Mouse (Mus musculus) left cerebral cortex, adult 18-20 months (tissue): ENCODE results near the gene Eif4e1b. TPM values are rescaled to one million over a fixed set of nuclear protein-coding genes. Genes with fewer than 3 reads are reported as not detected.
A peak's percentile ranks its signal among the peaks of the same experiment; 100 is the strongest.
"Not testable (repeated sequence)": the region's sequence is repeated elsewhere in the genome, so short reads cannot be mapped to it uniquely, and the experiment has no call there.

ENCODE experiments used
- DNase-seq, 2 experiments: peaks; one replicate each; pipeline ENCODE4 v3.0.0; 2021 to 2022; ENCODE audit warnings: low spot score in 2 of 2, mixed read lengths in 1 of 2
- total RNA-seq, 2 experiments: library from RNA; stranded (reverse); gene quantifications; 2 replicates each; pipeline ENCODE4 v1.2.3; 2021

The Eif4e1b gene
- total RNA-seq, 2 experiments from 2014 or later: not detected

DNA sequence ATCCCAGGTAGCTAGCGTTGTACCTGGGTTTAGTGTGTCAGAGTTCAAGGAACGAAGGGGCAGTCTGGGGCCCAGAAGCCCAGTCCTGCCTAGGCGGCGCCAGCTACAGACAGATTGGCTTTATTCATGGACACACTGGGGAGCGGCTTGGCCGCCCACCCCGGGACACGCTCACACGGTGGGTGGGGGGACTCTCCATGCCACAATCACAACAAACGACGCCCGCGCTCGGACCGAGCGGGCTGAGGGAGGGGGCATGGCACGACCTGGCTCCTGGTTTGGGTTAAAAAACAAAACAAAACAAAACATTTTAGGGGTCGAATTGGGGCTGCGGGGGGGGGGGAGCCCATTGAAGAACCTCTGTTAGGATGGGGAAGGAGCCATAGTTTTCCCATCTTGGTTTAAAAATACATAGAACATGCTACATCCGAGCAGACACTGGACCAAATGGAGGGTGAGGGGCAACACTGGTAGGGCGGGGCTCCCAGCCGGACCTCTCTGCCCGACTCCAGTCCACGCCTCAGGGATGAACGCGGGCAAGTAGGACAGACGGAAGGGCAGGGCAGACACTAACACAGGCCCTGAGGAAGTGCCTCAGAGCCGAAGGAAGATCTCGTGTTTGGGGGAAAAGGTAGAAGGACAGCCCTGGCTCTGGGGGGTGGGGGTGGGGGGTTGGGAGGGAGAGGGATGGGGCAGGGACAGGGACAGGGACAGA lies 24.9 kb upstream of the Eif4e1b start:
- DNase-seq: peak in 1 of 2 experiments; percentile 10

- DNase-seq: peak in 1 of 2 experiments; percentile 16
Observed at GRCm38 (mm10) chr13:54759496-54759895, 24.3 kb upstream of the Eif4e1b start.

- DNase-seq: peak; percentile 87 to 88
Observed at GRCm38 (mm10) chr13:54760164-54760795, 23.5 kb upstream of the Eif4e1b start.

- no peak for DNase-seq
Observed at GRCm38 (mm10) chr13:54760906-54761305, 22.9 kb upstream of the Eif4e1b start.

GRCm38 (mm10) chr13:54765281-54766191 lies 18.3 kb upstream of the Eif4e1b start:
- no peak for DNase-seq

- DNase-seq: peak; percentile 88
Observed at GRCm38 (mm10) chr13:54766192-54766768, 17.5 kb upstream of the Eif4e1b start, which contains the start of gene Sncb. Sncb (minus strand) TSS chr13:54766595.

DNA sequence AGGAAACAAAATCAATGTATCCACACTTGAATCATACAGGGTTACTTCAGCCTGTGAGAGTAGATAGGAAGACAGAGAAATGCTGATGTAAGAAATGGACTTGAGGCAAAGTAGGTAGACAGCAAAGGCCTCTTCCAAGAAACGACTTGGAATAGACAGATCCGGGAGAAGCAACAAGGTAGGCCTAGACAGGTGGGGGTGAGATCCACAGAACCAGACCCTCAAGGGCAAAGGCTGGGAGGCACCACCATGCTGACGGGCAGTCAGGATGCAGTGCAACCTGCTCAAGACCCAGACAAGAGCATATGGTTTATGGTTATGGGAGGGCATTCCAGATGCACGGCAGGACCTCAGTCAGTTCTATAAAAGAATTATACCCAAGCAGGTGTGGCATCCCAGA lies 16.8 kb upstream of the Eif4e1b start:
- no peak for DNase-seq

GRCm38 (mm10) chr13:54780592-54780991 lies 3.2 kb upstream of the Eif4e1b start:
- DNase-seq: peak; percentile 65 to 75

GRCm38 (mm10) chr13:54781086-54781485 lies 2.7 kb upstream of the Eif4e1b start:
- peak; percentile 53 to 58 for DNase-seq

DNA sequence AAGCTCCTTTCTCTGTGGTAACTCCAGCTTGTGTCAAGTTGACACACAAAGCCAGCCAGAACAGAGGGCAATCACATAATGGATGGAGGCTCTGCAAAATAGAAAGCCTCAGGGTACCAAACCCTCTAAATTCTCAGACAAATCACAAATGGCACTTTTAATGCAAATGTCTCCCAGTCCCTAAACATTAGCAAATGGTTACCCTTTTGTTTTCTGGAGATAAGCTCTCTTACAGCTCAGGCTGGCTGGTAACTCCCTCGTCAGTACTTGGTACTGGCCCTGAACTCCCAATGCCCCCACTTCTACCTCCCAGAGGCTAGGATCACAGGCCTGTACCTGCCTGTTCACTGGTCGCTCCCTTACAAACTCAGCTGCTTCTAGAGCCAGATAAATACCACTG lies 563 bp upstream of the Eif4e1b start:
- DNase-seq: no peak

GRCm38 (mm10) chr13:54787591-54787990 lies 3.8 kb downstream of the Eif4e1b start:
- DNase-seq: not testable (repeated sequence)

DNA sequence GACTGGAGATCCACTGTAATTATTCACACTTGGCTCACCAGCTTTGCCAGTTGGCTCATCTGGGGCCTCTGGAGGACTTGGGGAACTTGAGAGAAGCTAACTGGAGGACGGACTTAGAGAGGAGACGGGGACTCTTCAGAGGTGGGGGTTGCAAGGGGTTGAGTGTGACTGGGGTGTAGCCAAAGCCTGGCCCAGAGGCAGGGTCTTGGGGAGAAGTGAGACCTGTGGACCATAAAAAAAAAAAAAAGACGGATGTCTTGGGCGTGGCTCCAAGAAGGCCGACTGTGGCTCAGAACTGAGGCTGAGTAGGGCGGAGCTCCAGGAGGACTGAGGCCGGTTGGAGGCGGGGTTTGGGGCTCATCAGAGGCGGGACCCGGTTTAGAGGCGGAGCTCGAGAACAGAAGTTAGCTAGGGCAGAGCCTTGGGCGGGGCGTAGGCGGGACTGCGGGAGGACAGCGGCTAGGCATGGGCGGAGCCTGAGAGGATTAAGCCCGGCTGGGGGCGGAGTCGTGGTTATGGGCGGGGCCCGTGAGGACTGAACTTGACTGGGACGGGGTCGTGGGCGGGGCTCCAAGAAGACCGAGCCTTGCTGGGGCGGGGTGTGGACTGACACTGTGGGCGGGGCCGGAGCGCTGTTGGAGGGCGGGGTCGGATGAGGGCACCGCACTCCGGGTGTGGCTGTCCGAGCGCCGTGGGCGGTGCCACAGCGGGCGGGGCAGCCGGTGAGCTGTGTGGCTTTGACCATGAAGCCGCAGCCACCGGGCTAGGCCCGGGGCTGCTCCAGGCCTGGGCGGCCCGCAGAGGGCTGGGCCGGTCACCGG lies 5.2 kb downstream of the Eif4e1b start, which contains the start of gene Tspan17:
Gene Tspan17 (plus strand): TSS at position 638 of the 821 bp plus-strand sequence.
- peak; percentile 96 to 97 for DNase-seq

DNA sequence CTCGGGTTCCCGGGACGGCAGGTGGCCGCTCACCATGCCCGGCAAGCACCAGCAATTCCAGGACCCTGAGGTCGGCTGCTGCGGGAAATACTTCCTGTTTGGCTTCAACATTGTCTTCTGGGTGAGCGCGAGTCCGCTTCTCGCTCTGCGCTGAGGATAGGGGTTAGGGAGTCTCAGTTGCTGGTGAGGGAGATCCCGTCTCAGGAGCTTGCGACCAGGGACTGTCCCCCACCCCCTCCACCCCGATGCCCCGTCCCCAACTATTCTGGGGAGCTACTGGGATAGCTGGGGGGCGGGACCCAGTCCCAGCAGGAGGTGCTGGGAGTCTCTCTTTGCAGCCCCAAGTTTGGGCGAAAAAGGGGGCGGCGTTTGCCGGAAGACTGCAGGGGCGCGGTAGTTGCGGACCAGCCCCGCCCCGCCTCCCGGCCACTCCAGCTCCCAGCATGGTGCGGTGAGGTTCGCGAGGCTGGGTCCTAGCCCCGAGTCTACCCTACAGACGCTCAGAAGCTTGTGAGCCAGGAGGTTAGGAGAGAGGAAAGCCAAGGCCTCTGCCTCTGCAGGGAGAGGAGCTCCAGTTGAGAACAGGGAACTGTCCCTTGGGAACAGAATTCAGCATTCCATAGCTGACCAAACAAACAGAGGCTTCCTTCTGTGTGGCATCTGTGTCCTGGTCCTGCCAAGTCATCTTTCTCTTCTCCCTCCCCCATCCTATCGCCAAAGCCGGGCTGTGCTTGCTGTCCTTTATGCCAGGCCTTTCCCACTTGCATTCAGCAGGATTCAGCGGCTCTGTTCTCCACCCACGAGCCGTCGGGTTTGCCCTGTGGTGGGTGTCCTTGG lies 6.0 kb downstream of the Eif4e1b start:
- DNase-seq: peak; percentile 59 to 76

DNA sequence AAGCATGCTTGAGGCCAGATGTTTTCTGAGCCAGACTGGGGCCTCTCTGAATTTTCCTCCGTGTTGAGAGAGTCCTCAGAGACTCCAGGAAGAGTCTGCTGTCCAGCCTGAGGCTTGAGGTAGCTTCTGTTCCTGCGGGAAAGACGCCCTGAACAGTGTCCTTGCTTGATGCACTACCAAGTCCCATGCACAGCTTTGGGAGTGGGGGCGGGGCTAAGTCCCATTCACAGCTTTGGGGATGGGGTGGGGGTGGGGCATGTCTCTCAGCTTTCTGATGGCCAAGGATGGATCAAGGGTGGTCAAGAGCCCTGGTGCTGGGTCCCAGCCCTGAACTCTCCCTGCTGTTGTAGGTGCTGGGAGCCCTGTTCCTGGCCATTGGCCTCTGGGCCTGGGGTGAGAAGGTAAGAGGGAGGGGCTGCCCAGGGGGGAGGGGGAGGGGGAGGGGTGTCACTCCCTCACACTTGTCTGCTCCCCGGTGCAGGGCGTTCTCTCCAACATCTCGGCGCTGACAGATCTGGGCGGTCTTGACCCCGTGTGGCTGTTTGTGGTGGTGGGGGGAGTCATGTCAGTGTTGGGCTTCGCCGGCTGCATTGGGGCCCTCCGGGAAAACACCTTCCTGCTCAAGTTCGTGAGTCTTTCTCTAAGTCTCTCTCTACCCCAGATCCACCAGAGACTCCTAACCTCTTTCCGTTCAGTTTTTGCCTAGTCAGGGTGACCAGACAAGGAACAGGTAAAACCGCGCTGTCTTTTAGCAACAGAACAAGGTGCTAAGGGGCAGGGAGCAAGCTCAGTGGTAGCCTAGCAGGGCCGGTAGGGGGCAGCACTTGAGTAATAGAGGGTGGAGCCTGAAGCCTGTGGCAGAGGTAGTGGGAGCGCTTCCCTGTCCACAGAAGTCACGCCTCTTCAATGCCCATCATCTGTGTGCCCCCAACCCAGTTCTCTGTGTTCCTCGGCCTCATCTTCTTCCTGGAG lies 8.7 kb downstream of the Eif4e1b start:
- peak in 1 of 2 experiments; percentile 37 for DNase-seq

DNA sequence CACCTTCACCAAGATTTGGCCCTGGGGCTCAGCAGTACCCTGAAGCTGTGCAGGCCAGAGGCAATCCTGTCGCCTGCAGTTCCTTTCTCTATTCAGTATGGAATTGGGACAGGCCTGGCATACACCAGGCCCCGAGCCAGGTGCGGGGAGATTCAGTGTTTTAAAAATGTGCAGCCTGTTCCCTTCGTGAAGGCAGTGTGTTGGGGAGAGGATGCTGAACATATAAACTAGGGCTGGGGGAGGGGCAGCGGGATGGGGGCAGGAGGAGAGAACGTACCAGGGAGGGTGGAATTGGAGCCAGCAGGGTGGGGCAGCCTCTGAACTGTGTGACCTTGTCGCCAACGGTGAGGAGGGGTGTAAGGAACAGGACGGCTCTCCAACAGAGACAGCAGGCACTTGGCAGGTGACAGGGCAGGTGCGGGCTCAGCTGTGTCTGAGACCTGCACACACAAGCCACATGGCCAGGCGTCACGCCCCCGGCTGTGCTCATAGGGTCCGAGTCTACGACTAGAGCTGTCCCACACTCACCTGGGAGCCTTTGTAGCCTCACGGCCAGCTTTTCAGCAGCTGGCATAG lies 10.3 kb downstream of the Eif4e1b start:
- DNase-seq: peak; percentile 70 to 74

DNA sequence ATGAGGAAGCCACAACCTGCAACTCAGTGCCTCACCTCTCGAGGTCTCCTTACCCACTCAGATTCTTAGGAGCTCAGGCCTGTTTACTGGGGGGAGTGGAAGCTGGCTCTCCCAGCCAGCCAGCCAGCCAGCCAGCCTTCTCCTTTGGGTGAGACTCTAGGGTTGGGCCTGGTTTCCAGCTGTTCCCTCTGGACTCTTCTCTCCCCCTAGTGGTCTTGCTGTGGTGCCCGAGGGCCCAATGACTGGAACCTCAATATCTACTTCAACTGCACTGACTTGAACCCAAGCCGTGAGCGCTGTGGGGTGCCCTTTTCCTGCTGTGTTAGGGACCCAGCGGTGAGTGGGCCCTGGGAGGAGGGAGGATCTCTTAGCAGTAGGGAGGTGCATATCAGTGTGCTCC lies 11.0 kb downstream of the Eif4e1b start:
- no peak for DNase-seq

- DNase-seq: peak in 1 of 2 experiments; percentile 38
Observed at GRCm38 (mm10) chr13:54797356-54797755, 13.6 kb downstream of the Eif4e1b start.
